In the genomic region with DNA sequence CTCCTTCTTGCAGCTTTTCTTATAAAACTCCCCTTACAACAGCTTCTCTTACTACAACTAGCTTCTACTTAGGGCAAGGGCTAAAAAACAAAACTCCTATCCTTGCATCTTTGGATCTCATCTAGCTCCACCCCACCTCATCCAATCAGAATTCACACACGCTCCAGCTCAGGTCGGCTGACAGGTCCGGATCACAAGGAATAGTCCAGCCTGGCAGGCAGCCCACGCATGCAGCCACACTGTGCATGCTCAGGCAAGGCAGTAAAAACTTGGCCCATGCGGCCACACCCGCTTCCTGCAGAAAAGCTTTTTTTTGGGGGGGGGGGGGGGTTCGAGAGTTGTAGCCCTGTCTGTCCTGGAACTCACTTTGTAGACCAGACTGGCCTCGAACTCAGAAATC, we compare ENCODE assay signal across 12 mouse cellular contexts. TPM values are rescaled to one million over a fixed set of nuclear protein-coding genes. Genes with fewer than 3 reads are reported as not detected.
A peak's percentile ranks its signal among the peaks of the same experiment; 100 is the strongest.
DNase-seq lines count a peak whose midpoint lies in the region; ATAC-seq lines count a peak whose summit lies in the region.
"Not testable (repeated sequence)": the region's sequence is repeated elsewhere in the genome, so short reads cannot be mapped to it uniquely, and the experiment has no call there.
"Had no signal": no experiment of that assay in that cellular context is flagged by ENCODE, and none has a peak within 500 bp of the region (broad histone marks: within the 10 kb centered on the region; RNA-seq: fewer than 3 reads in every experiment).

No protein-coding gene starts in this region.

- not testable (repeated sequence) for H3K9me3 ChIP-seq in forebrain, embryonic 12.5 days; hindbrain, embryonic 11.5 days (ENCODE audit: control insufficient read depth, low read length); kidney, embryonic 15.5 days (replicated peaks); liver, embryonic 11.5 days (ENCODE audit: control insufficient read depth, low read length); midbrain, embryonic 12.5 days; neural tube, embryonic 12.5 days

- not testable (repeated sequence) for H3K27me3 ChIP-seq in forebrain, embryonic 12.5 days; hindbrain, embryonic 11.5 days (ENCODE audit: control insufficient read depth, insufficient read depth, low read length); kidney, embryonic 15.5 days; liver, embryonic 11.5 days (replicated peaks; ENCODE audit: control insufficient read depth, insufficient read depth, low read length); midbrain, embryonic 12.5 days; neural tube, embryonic 12.5 days (replicated peaks)

- not testable (repeated sequence) for H3K9ac ChIP-seq in forebrain, embryonic 12.5 days; hindbrain, embryonic 11.5 days (ENCODE audit: low read depth, low read length); kidney, embryonic 15.5 days; liver, embryonic 11.5 days (ENCODE audit: low read depth, low read length); midbrain, embryonic 12.5 days (replicated peaks); neural tube, embryonic 12.5 days

- not testable (repeated sequence) for H3K4me1 ChIP-seq in forebrain, embryonic 12.5 days; hindbrain, embryonic 11.5 days (replicated peaks; ENCODE audit: control insufficient read depth, insufficient read depth, low read length); kidney, embryonic 15.5 days; liver, embryonic 11.5 days (replicated peaks; ENCODE audit: control insufficient read depth, insufficient read depth, low read length); midbrain, embryonic 12.5 days; neural tube, embryonic 12.5 days

- H3K27ac ChIP-seq in forebrain, embryonic 12.5 days; hindbrain, embryonic 11.5 days (ENCODE audit: low read depth, low read length); kidney, embryonic 15.5 days; liver, embryonic 11.5 days (ENCODE audit: low read depth, low read length); midbrain, embryonic 12.5 days (replicated peaks); neural tube, embryonic 12.5 days: not testable (repeated sequence)

- H3K4me3 ChIP-seq in forebrain, embryonic 12.5 days (replicated peaks); hindbrain, embryonic 11.5 days (ENCODE audit: low read depth, low read length); kidney, embryonic 15.5 days (replicated peaks); liver, embryonic 11.5 days (ENCODE audit: low read depth, low read length); midbrain, embryonic 12.5 days; neural tube, embryonic 12.5 days: not testable (repeated sequence)

- H3K36me3 ChIP-seq in forebrain, embryonic 12.5 days (replicated peaks); hindbrain, embryonic 11.5 days (ENCODE audit: control insufficient read depth, insufficient read depth, low read length); kidney, embryonic 15.5 days; liver, embryonic 11.5 days (ENCODE audit: control insufficient read depth, insufficient read depth, low read length); midbrain, embryonic 12.5 days; neural tube, embryonic 12.5 days: not testable (repeated sequence)

- H3K4me2 ChIP-seq in forebrain, embryonic 12.5 days; hindbrain, embryonic 11.5 days (replicated peaks; ENCODE audit: low read depth, low read length); kidney, embryonic 15.5 days; liver, embryonic 11.5 days; midbrain, embryonic 12.5 days (replicated peaks); neural tube, embryonic 12.5 days (replicated peaks): not testable (repeated sequence)

- ATAC-seq in forebrain, embryonic 12.5 days (ENCODE audit: low FRiP score) = 0 out of 2 replicates have a peak, but pooled peaks have one; percentile 43
- peak; percentile 37; the same call in 1 of the 2 replicates for ATAC-seq in hindbrain, embryonic 11.5 days (ENCODE audit: low FRiP score)
- ATAC-seq in kidney, embryonic 15.5 days (replicated peaks; ENCODE audit: low FRiP score) = 0 out of 2 replicates have a peak, but pooled peaks have one; percentile 36
- ATAC-seq in liver, embryonic 11.5 days (replicated peaks; ENCODE audit: low FRiP score) = peak; percentile 41; the same call in 1 of the 2 replicates
- ATAC-seq in midbrain, embryonic 12.5 days (ENCODE audit: low FRiP score, low read depth) = peak; percentile 58; the same call in 1 of the 2 replicates
- ATAC-seq in neural tube, embryonic 12.5 days (ENCODE audit: low FRiP score, low read depth) = peak; percentile 48; the same call in 1 of the 2 replicates

- 83% methylated on average over 4 of the region's 8 CpGs for WGBS in forebrain, embryonic 12.5 days
- WGBS in hindbrain, embryonic 11.5 days = 87% methylated on average over 3 of the region's 8 CpGs
- 83% methylated on average over 3 of the region's 8 CpGs for WGBS in kidney, embryonic 15.5 days
- WGBS in liver, embryonic 11.5 days = 83% methylated on average over 3 of the region's 8 CpGs
- 85% methylated on average over 3 of the region's 8 CpGs for WGBS in midbrain, embryonic 12.5 days
- 76% methylated on average over 4 of the region's 8 CpGs for WGBS in neural tube, embryonic 12.5 days

- DNase-seq in hindbrain, embryonic 11.5 days (ENCODE audit: low spot score); liver, embryonic 11.5 days (ENCODE audit: low spot score): not testable (repeated sequence)

RNA-seq across cellular contexts. Expression of gene Zfp986, which starts 43.0 kb away (rescaled TPM):
- not detected in 2 replicates for polyA plus RNA-seq in forebrain, embryonic 12.5 days (2016; fragmentation: Nextera tagmentation; extraction: Ambion mirVana)
- not detected in 2 replicates for polyA plus RNA-seq in hindbrain, embryonic 11.5 days (2014; fragmentation: Nextera tagmentation; extraction: Ambion mirVana)
- polyA plus RNA-seq in kidney, embryonic 15.5 days (2015; fragmentation: Nextera tagmentation; extraction: Ambion mirVana) = not detected in 2 replicates
- not detected in 2 replicates for polyA plus RNA-seq in liver, embryonic 11.5 days (2014; fragmentation: Nextera tagmentation; extraction: Ambion mirVana)
- polyA plus RNA-seq in midbrain, embryonic 12.5 days (2016; fragmentation: Nextera tagmentation; extraction: Ambion mirVana) = not detected in 2 replicates
- not detected in 2 replicates for polyA plus RNA-seq in neural tube, embryonic 12.5 days (2016; fragmentation: Nextera tagmentation; extraction: Ambion mirVana)
- polyA plus RNA-seq: adrenal gland, adult 2 months; forebrain, embryonic 11.5 days; heart, embryonic 10.5 days; heart, postnatal 0 days; hindbrain, embryonic 12.5 days; hindbrain, postnatal 0 days had no signal
